Mouse (Mus musculus) ES-Bruce4 (cell line): ENCODE measurements around the gene Celf2.
"Not testable (repeated sequence)": the region's sequence is repeated elsewhere in the genome, so short reads cannot be mapped to it uniquely, and the experiment has no call there.

Experiments used
- CTCF ChIP-seq: IDR thresholded peaks from one replicate; pipeline ENCODE4 v1.8.1; 2011; ENCODE audit warnings: low read depth, low read length
- EP300 ChIP-seq: IDR thresholded peaks from 2 replicates; pipeline ENCODE4 v1.6.1; 2011; ENCODE audit warnings: low read depth, low read length; ENCODE audit not compliant: insufficient read depth

DNA sequence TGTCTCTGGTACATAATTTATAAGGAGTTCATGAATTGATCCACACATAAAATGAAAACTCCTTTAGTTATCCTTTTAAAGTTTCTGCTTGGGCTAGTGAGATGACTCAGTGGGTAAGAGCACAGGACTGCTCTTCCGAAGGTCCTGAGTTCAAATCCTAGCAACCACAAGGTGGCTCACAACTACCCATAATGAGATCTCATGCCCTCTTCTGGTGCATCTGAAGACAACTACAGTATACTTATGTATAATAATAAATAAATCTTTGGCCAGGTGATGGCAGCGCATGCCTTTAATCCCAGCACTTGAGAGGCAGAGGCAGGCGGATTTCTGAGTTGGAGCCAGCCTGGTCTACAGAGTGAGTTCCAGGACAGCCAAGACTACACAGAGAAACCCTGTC lies 934.0 kb downstream of the Celf2 start:
- not testable (repeated sequence) for TF ChIP-seq CTCF, EP300
